Mouse (Mus musculus) large intestine, adult 2 months (tissue): ENCODE results near the gene Wwp2. TPM values are rescaled to one million over a fixed set of nuclear protein-coding genes. Genes with fewer than 3 reads are reported as not detected.
A peak's percentile ranks its signal among the peaks of the same experiment; 100 is the strongest.

Source experiments
- DNase-seq: peaks from one replicate; pipeline ENCODE4 v3.0.0-alpha.2; 2012; ENCODE audit warnings: low read depth, low spot score
- WGBS: fragments of 180-500 bp; shearing (Covaris S2); methylation state at CpG from one replicate; pipeline ENCODE4 v1.1.7; 2018; 5-methylcytosine and 5-hydroxymethylcytosine counted together
- polyA plus RNA-seq: library from polyadenylated mRNA; depleted of rRNA; stranded (reverse); fragments of >200 nt; gene quantifications from 2 replicates; pipeline ENCODE4 v1.2.3, GENCODE M21; 2012; rRNA removed

Gene Wwp2
- 38.2 and 53.8 TPM in 2 replicates for polyA plus RNA-seq

GRCm38 (mm10) chr8:107435962-107436831 lies at the start of gene Wwp2:
TSS of gene Wwp2 (plus strand) at chr8:107436365.
- under 1% methylated on average over 50 of the region's 81 CpGs for WGBS
- DNase-seq: no peak

DNA sequence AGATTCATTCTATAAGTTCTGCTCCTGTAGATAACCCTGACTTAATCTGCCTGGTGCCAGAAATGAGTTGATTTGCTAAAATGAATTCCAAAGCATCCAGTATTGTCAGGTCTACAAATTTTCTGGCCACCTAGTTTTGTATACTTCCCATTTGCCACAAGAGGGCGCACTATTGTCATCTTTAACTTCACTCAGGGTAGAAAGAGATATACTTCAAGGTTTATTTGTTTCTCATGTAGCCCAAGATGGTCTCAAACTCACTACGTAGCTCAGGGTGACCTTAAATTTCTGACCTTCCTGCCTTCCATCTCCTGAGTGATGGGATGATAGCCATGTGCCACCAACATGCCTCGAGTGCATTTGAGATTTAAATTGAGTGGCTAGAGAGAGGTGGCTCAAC lies 49.5 kb upstream of the Wwp2 start:
- DNase-seq: no peak
- 23% methylated on average over 3 of the region's 3 CpGs for WGBS

DNA sequence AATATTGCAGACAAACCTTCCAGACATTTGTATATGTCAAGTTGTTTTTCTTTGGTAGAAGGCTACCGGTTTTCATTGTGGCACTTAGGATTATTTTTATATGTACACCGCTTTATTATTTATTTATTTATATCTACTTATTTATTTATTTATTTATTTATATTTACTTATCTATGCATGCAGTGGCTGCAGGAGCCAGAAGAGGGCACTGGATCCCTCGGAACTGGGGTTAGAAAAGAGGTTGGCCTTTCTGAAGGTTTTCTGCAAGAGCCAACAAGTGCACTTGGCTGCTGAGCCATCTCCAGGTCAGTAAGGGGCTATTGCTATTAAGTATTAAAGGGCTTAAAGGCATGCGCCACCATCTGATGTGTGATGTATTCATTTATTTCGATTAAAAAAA lies 48.3 kb upstream of the Wwp2 start:
- WGBS: 55% methylated on average over 5 of the region's 5 CpGs
- no peak for DNase-seq

- 19% methylated on average over 8 of the region's 8 CpGs for WGBS
- DNase-seq: peak; percentile 88
These were observed 46.6 kb upstream of the Wwp2 start for GRCm38 (mm10) chr8:107389557-107389956.

GRCm38 (mm10) chr8:107390476-107391135 lies 45.6 kb upstream of the Wwp2 start:
- 81% methylated on average over 16 of the region's 16 CpGs for WGBS
- no peak for DNase-seq

DNA sequence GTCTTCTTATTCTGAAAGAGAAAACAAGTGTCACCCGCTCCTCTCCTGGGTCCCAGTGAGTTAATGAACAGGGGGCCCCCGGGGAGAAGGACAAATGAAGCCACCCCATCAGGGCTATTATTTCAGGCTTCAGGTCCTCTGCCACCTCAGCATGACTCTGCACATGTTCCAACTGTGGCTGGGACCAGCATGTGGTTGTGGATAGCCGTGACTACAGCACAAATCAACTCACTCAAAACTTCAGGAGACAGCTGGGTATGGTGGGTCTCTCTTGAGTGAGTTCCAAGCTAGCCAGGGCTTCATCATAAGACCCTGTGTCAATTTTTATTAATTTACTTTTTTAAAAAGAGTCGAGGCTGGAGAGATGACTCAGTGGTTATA lies 45.0 kb upstream of the Wwp2 start:
- 67% methylated on average over 4 of the region's 4 CpGs for WGBS
- no peak for DNase-seq

GRCm38 (mm10) chr8:107395397-107395796 lies 40.8 kb upstream of the Wwp2 start:
- no peak for DNase-seq

DNA sequence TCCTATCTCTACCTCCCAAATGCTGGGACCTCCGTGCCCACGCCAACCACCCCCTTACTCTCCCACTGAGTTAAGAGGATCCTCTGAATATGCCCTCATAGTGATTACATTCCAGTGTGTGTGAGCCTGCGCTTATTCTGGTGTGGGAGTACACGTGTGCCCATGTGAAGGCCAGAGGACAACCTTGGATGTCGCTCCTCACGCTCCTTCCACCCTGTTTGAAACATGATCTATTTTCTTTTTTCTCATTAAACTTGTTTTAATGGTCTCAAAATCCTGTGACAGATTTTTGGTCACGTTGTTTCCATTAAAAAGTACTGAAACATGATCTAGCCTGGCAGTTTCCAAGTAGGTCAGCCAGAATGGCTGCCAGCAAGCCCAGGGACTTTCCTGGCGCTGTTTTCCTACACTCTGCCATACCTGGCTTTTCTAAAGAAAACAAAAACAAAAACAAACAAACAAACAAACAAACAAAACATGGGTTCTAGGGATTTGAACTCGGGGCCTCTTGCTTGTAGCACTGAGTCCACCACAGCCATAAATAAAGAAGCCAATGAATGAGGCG lies 40.0 kb upstream of the Wwp2 start:
- no peak for DNase-seq
- WGBS: 89% methylated on average over 10 of the region's 10 CpGs

DNA sequence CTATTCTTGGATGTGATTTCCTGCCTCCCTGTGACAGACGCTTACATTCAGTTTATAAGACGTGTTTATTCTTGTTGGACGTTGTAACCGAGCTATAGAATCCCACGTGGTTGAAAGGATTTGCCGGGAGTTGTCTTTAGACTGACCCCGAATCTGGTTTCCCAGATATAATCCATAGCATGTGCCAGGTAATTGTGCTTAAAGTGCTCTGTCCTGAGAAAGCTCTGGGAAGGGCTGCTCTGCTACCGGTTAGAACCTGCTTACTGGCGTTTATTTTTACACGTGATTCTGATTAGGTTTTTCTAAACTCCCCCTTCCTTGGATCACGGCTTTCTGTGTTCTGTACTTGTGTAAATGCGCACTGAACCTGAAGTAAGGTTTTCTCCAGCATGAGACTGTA lies 38.5 kb upstream of the Wwp2 start:
- DNase-seq: no peak
- WGBS: 24% methylated on average over 12 of the region's 12 CpGs

- WGBS: 41% methylated on average over 9 of the region's 9 CpGs
- DNase-seq: no peak
These were observed 36.7 kb upstream of the Wwp2 start for GRCm38 (mm10) chr8:107399495-107399894.

DNA sequence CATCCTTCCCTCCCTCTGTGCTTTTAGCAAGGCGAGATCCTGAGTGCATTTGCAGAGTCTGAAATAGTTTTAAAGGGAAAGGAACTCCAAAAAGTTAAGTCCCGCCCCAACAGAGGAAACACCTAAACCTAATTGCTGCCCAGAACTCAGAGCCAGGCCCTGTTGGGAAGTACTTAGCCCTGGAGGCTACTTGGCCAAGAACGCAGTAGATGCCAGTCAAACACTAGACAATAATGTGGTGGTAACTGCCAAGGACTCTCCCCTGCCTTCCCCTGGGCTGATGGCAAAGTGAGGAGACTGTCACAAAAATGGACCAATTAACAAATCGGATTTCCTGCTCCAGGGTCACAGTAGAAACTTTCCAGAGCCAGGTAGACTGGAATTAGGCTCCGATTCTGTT lies 34.3 kb upstream of the Wwp2 start:
- WGBS: 35% methylated on average over 5 of the region's 5 CpGs
- DNase-seq: no peak

- peak; percentile 58 for DNase-seq
- WGBS: 2% methylated on average over 22 of the region's 22 CpGs
These were observed 33.0 kb upstream of the Wwp2 start, which contains the start of gene Nqo1 for GRCm38 (mm10) chr8:107403038-107403781. TSS of gene Nqo1 (minus strand) at chr8:107403206.

DNA sequence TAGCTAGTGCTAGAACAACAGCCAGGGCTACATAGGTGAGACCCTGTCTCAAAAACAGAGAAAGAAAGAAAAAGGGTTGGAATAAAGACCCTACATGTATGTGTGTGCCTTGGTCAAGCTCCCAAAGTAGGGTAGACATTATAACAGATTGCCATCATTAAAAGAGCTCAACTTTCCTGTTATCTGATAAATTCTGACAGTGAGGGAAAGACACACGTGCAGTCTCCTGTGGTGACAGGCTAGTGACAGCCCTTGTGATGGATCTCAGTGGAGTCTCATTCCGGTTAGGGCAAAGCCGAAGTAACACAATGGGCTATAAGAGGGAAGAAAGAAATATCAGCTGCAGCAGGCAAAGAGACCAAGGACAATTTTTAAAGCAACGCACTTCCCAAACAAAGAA lies 32.1 kb upstream of the Wwp2 start:
- WGBS: 74% methylated on average over 4 of the region's 4 CpGs
- DNase-seq: no peak

DNA sequence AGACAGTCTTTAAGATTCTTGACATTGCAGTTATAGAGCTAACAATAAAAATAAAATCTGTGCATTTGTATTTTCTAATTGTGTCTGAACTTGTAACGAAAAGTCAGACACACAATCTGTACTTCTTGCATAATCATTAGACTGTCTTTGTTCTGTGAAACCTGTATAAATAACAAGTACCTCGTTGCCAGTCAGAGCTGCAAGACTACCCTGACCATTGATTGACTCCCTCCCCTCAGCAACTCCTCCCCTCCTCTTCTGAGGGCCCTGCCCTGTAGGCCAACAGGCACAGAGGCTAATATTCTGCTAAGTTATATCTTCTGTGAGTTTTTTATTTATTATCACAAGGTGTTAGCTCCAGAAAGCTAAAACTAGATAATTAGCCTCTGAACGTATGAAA lies 30.2 kb upstream of the Wwp2 start:
- DNase-seq: no peak

GRCm38 (mm10) chr8:107411391-107411790 lies 24.8 kb upstream of the Wwp2 start:
- no peak for DNase-seq

More for the DNA sequence above, 30.2 kb upstream of the Wwp2 start:
- WGBS: 21% methylated on average over 3 of the region's 3 CpGs

DNA sequence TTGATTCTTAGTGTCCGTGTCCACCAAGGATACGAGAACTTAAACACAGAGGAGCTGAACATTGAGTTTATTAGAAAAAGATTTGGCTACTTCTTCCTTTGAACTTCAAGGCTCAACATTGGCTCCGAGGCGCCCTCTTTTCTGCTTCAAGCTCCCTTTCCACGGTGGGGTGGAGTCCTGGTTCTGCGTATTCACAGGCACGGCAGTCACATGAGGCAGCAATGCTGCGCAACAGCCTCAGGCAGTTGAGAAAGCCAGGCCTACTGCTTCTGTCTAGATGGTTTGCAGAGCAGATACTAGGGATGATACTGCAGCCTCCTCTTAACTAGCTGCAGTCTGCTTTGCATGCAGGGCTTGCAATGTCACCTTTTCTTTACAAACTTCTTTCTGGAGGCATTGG lies 23.6 kb upstream of the Wwp2 start:
- WGBS: 88% methylated on average over 8 of the region's 8 CpGs

More at GRCm38 (mm10) chr8:107411391-107411790, 24.8 kb upstream of the Wwp2 start:
- 49% methylated on average over 4 of the region's 4 CpGs for WGBS

DNA sequence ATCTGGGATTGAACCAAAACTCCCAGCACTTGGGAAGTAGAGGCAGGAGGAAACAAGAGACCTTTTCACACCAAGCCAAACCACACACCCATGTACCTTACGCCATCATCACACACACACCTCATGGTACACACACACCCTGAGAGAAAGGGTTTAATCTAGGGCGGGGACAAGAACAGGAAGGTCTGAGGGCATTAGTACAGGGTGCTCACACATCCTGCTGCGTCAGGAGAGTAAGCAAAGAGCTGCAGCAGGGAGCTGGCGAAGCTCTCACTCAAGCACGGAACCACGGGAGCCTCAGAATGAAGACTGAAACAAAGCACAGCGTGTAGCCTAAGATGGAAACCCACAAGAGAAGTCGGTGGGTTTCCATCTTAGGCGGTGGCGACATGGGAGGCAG lies 22.3 kb upstream of the Wwp2 start:
- 64% methylated on average over 10 of the region's 10 CpGs for WGBS
- no peak for DNase-seq

More for the DNA sequence above, 23.6 kb upstream of the Wwp2 start:
- DNase-seq: no peak

GRCm38 (mm10) chr8:107417001-107417400 lies 19.2 kb upstream of the Wwp2 start:
- WGBS: 92% methylated on average over 12 of the region's 12 CpGs
- DNase-seq: no peak

- 13% methylated on average over 9 of the region's 9 CpGs for WGBS
- no peak for DNase-seq
These were observed 12.0 kb upstream of the Wwp2 start for GRCm38 (mm10) chr8:107424176-107424575.
